Mouse (Mus musculus) brain, adult 2 months (tissue): ENCODE measurements around the gene B4galnt3.

ENCODE experiments used
- DNase-seq: peaks from one replicate; pipeline ENCODE4 v3.0.0; 2011; ENCODE audit warnings: low read depth, low spot score

Gene B4galnt3

DNA sequence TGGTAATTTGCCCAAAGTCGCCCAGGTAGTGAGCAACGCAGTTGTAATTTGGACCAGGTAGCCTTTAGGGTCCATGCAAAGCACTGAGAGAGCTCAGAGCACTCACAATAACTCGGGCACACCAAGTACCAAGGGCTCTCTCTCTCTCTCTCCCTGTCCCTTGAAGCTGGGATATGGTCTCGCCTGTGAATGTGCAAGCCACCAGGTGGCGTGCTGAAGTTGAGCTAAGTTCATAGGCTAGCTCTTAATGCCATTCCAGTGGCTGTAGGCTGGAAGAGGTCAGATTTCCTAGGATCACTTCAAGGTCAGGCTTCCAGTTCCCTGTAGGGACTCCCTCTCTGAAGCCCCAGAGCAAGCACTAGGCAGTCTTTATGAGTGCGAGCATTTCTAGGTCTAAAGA, 71.7 kb downstream of the B4galnt3 start:
- DNase-seq: peak; percentile 68

DNA sequence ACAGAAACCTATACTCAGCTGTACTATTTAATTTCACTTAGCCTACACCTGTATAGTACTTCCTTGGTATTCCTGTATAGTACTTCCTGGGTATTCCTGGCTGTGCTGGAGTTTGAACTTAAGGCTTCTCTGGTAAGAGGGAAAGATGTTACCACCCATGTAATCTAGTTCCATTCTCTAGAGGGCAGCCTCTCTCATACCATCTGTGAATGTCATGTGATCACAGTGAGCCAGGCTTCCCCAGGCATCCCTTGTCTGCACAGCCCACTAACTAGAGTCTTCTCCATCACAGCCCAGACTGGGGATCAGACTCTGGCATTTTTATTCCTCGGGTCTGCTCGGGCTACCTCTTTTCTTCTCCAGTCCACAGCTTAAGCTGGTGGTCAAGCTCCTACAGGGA, 75.1 kb downstream of the B4galnt3 start:
- DNase-seq: no peak

DNA sequence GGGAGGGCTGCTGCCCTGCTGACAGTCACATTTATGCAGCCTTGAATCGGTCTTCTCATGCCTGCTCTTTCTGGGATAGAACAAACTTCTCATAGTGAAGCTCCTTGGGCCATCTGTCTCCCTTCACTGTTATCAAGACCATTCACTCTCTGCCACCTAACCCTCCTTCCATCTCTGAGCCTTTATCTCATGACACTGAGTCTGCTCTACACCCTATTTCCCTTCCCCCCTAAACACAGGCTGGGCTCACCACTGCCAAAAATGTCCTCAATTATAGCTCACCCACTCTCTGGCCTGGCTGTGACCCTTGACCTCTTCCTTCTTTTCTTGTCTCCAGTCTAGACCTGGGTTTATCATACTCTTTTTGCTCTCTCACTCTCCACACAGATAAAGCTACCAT, 77.7 kb downstream of the B4galnt3 start:
- no peak for DNase-seq

DNA sequence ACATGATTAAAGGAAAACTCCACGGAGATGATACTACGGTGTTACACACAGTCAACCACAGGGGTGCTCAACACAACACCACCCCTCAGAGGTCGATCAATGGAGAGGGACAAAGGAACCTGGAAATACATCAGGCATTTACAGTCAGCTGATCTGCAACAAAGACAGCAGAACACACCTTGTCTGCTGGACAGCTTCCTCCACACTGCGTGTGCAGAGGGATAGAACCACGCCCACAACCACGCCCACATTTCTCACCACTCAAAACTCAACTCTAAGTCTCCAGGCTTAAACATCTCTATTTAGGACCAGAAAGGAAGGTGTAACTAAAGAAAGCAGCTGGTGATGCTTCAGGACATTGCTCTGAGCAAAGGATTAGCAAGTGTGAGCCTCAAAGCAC, 82.8 kb downstream of the B4galnt3 start:
- DNase-seq: no peak

DNA sequence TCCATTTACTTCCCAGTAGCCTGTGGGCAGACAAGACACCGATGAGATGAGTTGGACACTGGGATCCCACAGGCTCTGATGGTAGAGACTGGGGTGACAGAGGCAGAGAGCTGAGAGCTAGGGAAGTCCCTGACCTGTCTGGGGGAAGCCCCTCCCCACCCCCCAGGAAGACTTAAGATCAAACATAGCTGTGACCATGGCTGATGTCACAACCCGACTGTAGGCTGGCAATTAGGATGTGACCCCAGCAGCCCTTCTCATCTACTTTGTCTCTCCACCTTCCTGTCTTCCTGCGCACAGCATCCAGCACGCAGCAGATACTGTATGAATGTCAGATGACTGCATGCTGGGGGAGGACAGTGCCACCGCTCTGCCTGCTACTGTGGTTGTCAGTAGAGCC, 87.8 kb downstream of the B4galnt3 start:
- no peak for DNase-seq

DNA sequence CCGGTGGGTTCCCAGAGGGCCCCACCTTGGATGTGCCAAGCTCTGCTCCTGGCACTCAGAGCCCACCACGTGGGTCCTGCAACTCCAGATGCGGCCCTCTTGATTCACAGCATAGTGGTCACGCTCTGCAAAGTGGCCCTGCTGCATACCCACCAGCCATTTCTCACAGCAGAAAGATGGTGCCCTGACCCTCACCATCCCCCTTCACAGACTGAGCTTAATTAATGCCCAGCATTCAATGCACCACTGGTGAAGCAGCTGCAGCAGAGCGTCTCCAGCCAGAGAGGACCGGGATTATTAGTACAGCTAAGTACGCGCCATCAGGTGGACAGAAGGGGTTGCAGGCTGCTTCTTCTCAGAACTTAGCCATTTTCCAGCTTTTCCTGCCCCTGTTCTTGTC, 92.0 kb downstream of the B4galnt3 start:
- no peak for DNase-seq

DNA sequence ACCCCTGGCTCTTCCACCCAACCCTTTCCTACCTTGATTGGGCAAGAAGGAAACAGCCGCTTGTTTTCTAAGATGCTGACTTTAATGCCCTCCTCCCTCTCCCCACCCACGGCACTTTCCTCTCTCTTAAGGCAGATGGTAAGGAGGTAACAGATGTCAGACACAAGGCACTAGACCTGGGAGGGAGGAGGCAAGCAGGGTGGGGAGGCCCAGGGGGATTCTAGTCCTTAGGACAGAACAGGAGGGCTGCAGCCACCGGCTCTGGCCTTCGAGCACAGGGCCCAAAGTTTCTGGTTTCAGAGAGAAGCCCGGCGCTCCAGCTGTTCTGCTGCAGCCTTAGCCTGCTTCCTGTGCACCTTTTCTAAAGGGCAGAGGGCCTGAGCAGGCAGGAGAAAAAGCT, 92.4 kb downstream of the B4galnt3 start:
- DNase-seq: no peak

DNA sequence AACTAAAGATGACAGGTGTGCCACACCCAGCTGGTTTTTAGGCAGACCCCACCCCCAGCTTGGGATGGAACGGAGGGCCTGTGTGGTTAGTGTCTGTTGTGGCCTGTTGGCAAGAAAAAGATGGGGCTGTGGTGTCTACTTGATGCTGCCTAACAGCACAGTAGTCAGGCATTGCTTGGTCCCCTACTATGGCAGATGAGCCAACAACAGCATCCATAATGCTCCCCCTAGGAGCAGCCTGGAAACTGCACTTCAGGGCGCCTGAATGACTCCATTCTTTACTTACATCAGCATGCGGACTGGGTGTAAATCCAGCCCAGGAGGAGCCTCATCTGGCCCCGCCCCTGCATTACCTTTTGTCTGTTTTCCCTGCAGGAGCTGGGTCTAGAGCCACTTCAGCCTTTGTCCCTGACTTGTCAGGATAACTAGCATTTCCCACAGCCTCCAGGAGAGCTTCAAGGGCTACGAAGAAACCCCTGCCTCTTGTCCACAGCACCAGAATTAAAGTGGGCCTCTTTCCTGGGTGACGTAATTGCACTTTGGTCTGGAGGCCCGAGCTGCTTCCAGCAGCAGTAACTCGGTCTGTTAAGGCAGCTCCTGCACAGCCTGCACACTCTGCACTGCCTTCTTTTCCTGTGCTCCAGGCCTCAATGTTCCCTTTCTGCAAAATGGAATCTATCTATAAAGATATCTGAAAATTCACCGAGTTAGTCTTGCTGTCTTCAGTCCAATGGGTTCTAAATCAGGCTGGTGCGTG, 94.5 kb downstream of the B4galnt3 start:
- DNase-seq: no peak

DNA sequence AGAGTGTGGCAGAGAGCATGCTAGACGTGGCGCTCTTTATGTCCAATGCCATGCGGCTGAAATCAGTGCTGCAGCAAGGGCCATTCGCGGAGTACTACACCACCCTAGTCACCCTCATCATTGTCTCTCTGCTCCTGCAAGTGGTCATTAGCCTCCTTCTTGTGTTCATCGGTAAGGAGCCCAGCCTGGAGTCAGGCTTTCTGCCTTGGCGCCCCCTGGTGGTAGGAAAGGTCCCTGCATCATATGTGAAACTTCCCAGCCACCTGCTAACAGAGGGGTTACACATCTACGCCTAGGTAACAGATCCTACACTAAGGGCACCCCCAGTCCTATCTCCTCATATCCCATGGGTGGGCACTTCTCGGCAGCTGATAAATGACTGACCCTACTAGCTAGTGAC, 96.4 kb downstream of the B4galnt3 start:
- DNase-seq: peak; percentile 81

DNA sequence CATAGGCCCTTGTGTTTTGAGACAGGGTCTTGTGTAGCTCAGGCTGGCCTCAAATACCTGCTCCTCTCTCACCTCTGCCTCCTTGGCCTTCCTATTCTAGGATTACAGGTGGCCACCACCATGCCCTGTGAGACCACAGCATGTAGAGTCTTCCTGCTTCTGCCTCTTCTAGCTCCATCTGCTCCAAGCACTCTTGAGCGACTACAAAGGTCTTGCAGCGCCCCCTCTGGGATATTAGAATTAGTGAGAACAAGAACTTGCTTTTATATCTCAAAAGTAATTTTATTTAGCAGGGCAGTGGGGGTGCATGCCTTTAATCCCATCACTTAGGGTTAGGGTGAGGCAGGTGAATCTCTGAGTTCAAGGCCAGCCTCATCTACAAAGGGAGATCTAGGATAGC, 97.5 kb downstream of the B4galnt3 start:
- DNase-seq: peak; percentile 67

DNA sequence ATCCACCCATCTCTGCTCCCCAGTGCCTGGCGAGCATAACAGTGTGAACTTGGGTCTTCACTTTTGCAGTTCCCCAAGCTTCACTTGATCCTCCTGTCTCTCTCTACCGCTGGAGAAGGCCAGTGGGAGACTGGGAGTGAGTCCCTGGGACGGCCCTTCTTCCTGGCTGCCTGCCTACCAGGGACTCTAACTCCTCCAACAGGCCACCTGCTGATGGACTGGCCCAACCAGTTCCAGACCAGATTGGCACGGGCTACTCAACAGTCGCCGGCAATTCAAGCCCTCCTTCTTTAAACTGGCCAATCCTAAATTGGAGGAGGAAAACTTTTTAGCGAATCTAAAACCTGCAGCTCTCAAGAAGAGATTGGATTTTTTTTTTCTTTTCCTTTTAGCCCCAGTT, 99.4 kb downstream of the B4galnt3 start:
- DNase-seq: no peak

DNA sequence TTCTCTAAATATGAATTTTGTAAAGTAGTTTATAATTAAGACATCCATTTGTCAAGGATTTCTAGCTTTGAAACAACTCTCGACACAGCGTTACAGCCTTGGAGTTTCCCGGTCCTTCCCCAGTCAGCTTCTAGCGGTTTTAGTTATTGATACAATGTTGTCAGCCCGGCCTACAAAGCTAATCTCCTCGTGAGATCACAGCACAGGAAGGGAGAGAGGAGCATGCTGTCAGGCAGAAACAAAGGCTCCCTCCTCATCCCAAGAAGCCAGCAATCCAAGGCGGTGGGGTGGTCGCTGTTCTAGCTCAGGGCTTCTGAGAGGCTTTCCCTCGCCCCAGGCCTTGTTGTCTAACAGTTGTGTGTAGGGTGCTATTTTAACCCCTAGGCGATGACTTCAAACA, 100.1 kb downstream of the B4galnt3 start:
- DNase-seq: no peak

DNA sequence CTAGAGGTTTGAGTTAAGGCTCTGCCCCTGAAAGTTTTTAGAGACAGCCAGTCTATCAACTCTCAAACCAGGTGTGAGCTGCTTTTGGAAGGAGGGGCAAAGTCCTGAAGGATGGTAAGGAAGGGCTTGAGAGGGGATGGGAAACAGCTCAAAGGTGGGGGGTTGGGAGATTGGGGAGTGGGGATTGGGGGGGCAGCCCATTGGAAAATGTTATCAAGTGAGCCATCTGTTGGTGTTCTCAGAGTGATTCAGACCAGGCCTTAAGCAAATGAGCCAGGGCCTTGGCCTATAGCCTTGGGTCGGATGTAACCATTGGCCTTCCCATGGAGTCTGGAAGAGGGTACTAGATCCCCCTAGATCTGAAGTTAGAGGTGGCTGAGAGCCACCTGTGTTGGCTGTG, 100.6 kb downstream of the B4galnt3 start:
- DNase-seq: no peak

DNA sequence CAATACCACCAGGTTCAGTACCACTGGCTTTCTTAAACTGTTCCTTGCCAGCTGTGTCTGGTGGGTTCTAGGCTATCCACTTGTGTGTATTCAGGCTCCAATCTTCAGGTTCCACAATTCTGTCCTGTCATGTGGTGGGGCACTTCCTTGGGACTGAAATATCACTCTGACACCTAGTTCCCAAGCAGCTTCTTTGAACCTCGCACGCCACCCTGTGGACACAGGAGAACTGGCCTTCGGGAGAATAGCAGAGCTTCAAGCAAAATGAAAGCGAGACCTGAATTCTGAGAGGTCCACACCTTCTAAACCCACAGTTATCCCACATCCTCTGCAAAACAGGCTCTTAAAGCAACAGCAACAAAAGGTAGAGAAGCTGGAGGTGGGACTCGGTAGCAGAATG, 101.2 kb downstream of the B4galnt3 start:
- DNase-seq: peak; percentile 92

DNA sequence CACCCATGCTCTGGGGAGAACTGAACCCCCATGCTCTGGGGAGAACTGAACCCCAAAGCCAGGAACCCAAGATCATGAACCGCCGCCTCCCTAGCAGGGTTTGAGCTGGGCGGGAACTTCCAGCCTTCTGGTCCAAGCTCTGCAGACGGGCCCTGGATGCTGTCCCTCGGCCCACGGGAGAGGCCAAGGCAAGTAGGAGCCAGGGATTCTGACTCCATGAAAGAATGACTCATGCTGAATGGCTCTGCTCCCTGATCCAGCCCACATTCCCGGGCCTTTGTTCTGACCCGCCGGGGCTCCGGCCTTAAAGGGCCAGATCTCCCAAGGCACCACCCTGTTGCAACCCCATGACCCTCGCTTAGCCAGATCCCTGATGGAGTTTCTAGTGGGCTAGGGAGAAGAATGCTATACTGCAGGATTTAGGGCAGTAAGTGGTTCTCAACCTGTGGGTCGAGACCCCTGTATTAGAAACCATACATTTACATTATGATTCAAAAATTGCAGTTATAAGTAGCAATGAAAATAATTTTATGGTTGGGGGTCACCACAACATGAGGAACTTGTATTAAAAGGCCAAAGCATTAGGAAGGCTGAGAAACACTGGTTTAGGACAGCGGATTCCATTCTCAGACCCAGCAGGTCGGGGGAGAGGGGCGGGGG, 102.0 kb downstream of the B4galnt3 start:
- DNase-seq: peak; percentile 79

DNA sequence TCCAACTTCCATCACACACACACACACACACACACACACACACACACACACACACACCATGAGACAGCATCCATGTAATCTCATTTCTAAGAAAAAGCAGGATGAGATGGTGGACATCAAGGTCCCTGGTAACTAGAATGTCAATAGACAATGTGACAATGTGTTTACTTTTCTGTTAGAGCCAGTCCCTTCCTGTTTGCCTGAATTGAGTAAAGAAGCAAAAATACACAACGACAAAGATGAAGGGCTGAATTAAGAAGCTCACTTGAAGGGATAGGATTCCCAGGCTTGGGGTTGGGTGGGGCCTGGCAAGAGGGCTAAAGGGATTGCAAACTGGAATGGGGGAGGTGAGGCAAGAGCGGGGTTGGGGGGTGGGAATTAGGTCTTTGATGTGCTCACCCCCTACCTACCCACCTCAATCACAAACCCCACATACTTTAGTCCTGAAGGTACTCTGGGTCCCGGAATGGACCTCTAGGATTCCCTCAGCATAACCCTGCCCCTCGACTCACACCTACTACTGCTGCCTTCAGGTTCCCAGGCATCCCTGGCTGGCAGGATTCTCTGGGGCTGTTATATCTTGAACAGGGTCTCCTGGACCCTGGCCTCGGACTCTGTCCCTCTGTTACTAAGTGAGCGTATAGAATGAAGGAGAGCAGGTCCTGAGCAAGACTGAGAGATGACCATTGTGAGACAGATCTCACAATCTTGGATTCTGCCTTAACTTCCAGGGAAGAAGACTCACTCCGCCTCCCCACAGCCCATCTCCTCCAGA, 102.8 kb downstream of the B4galnt3 start:
- no peak for DNase-seq

DNA sequence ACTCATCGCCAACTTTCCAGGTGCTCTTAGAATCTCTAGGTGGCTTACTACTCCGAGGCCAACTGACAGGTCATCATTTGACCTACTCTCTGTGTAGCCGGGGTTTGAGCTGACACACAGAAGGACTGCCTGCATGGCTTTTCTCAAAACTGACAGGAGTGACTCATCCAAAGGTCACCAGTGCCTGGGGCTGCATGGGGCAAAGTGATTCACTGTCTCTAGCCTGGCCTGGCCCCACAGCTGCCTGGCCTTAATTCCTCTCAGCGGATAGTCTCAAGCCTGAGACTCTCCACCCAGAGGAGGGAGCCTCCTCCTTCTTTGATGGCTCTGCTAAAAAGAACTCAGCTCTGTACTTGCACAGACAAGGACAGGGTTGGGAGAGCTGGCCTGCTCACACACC, 103.4 kb downstream of the B4galnt3 start:
- peak; percentile 42 for DNase-seq

DNA sequence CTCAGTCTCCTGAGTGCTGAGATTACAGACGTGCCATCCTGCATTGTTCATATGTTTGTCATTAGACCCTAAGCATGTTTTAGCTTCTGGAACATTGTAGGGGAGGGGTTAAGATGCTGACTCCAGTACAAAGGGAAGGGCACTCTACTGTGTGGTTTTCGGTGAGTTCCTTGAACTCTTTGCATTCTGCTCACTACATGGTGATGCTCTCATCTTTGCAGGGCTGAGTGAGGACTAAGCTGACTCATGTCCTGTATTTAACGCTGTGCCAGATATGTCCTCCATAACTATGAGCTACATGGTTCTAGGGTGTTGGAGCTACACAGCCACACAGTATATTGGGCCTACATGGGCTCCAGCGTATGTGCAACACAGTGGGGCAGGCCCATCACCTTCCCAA, 104.0 kb downstream of the B4galnt3 start:
- DNase-seq: no peak

DNA sequence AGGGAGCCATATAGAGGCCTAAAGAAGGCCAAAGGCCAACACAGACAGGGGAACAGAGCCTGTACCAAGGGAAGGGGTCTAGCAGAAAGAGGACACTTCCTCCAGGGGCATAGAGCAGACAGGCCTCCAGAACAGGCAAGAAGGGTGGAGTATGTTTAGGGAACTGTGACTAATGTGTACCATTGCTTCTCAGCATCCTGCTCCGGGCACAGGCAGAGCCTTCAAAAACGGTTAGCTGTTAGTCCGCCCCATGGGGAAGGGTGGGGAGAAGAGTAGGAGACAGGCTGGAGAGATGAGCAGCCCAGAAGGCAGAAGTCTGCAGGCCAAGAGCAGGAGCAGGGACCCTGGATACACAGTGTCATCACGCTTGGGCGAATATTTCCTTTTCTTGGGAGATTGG, 105.1 kb downstream of the B4galnt3 start:
- DNase-seq: no peak

DNA sequence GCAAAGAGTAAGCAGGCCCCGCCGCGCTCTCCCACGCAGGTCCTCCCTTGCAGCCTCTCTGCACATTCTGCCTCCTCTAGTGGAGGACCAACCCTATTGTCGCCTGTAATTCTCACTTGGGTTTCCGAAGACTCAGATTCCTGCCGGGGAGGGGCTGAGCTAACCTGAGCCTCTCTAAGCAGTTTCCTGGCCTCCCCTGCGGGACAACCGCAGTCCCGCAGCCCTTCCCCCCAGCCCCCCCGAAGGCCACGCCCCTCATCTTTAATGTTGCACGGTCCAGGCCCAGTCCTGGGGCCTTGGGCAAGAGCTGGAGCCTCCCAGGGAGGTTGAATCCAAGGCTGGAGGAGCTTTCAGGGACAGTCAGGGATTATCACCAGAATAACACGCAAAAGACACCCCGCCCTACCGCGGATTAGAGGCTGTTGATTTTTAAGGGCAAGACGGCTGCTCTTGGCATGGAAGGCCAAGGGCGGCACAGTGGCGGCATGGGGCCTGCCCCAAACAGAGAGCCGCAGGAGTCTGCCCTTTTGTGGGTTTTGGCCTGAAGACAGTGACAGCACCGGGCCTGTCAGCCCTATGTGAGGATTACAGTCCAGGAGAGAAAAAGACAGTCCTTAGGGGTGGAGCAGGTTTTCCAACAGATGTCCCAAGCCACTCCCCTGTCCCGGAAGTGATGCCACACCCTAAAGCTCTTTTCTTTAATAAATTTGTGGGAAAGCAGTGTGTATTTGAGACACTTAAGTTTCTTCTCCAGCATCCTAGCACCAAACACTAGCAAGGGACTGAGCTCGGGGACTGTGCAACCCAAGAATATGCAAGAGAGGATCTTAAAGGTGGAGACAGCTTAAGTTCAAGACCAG, 105.8 kb downstream of the B4galnt3 start:
- DNase-seq: no peak

DNA sequence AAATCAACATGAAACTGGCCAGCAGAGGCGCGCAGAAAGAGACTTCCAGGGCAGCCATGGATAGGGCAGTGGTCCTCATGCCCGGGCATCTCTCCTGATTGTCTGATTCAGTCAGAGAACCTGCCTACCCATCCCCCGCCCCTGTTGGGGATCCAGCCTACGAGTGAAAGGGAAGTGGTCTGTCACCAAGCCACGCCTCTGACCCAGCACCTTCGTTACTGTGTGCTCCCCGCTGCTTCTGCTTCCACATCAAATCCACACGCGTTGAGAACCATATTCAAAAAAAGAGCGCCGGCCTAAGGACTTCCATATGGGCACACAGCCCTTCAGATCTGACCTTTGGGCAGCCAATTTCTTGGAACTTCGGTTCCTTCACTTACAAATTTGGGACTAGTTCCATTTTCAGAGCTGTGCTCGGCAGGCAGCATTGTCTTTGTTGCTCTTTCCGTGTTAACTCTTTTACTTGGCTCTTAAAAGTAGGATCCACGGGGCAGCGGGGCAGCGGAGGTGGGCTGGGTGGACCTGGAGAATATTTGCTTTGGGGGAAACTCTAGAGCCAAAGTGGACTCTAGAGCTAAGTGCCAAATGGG, 106.7 kb downstream of the B4galnt3 start:
- no peak for DNase-seq
